In the genomic region with DNA sequence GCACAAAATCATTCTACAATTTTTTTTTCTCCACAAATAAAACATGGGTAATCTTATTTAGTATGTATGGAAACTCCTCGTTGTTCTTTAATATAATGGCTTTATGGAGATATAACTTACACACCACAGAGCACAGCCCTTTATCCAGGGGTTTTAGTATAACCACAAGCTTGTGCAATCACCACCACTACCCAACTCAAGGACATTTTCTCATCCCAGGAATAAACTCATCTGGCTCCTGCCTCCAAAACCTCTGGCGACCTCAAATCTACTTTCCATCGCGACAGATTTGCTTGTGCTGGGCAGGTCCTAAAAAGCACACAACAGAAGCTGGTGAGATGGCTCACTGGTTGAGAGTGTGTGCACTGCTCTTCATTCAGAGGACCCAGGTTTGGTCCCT, we compare ENCODE assay signal across 14 mouse cellular contexts. TPM values are rescaled to one million over a fixed set of nuclear protein-coding genes. Genes with fewer than 3 reads are reported as not detected.
"Had no signal": no experiment of that assay in that cellular context is flagged by ENCODE, and none has a peak within 500 bp of the region (broad histone marks: within the 10 kb centered on the region; RNA-seq: fewer than 3 reads in every experiment).

No protein-coding gene starts in this region.

- H3K4me3 ChIP-seq: left cerebral cortex, adult 2 months; limb, embryonic 13.5 days; midbrain, embryonic 13.5 days; neural tube, embryonic 12.5 days had no signal

- H3K36me3 ChIP-seq: midbrain, embryonic 13.5 days; neural tube, embryonic 12.5 days had no signal

- H3K27ac ChIP-seq: left cerebral cortex, adult 2 months; limb, embryonic 13.5 days; midbrain, embryonic 13.5 days; neural tube, embryonic 12.5 days; stomach, postnatal 0 days had no signal

- ATAC-seq: lung, postnatal 0 days; midbrain, embryonic 13.5 days had no signal

- H3K9ac ChIP-seq: limb, embryonic 13.5 days; midbrain, embryonic 13.5 days; neural tube, embryonic 12.5 days had no signal

- H3K4me2 ChIP-seq: limb, embryonic 13.5 days; midbrain, embryonic 13.5 days; neural tube, embryonic 12.5 days had no signal

- H3K4me1 ChIP-seq: midbrain, embryonic 13.5 days; neural tube, embryonic 12.5 days had no signal

- H3K27me3 ChIP-seq: limb, embryonic 13.5 days; midbrain, embryonic 13.5 days; neural tube, embryonic 12.5 days had no signal

- DNase-seq: kidney, adult 8-10 months; kidney, postnatal 25 days; lung, adult 2 months; lung, postnatal 36 days; thymus, postnatal 4 days had no signal

- H3K9me3 ChIP-seq: limb, embryonic 13.5 days; midbrain, embryonic 13.5 days; neural tube, embryonic 12.5 days had no signal

RNA-seq across cellular contexts. Expression of a gene that starts 43.3 kb away (rescaled TPM):
- total RNA-seq: layer of hippocampus, postnatal 10 days; midbrain, postnatal 0 days had no signal
- polyA plus RNA-seq: midbrain, embryonic 13.5 days had no signal

RNA-seq across cellular contexts. Expression of a gene that starts 49.5 kb away (rescaled TPM):
- total RNA-seq: megakaryocyte progenitor cell, adult 5-6 weeks had no signal
